Mouse (Mus musculus): ENCODE measurements around the gene Vgll4. TPM values are rescaled to one million over a fixed set of nuclear protein-coding genes. Genes with fewer than 3 reads are reported as not detected.

The Vgll4 gene
- total RNA-seq, 2 experiments from 2014 or later: 16.7 to 25.6 TPM

- Histone ChIP-seq H3K4me3 (no peak overlapping the region), H3K27ac (no peak overlapping the region)
- intact Hi-C loops (cut with DNase I): no loop called here
- TF ChIP-seq CTCF (IDR thresholded peaks at IDR 0.05): no peak
- no peak for DNase-seq
Observed at GRCm38 (mm10) chr6:114905253-114906028, 64.4 kb downstream of the Vgll4 start.

- no peak overlapping the region for H3K27ac ChIP-seq
- no peak for TF ChIP-seq CTCF (IDR thresholded peaks at IDR 0.05)
- intact Hi-C loops (cut with DNase I): no loop called here
- no peak overlapping the region for H3K4me3 ChIP-seq
- DNase-seq: no peak
Observed at GRCm38 (mm10) chr6:114904818-114905217, 65.0 kb downstream of the Vgll4 start.

GRCm38 (mm10) chr6:114904233-114904632 is 65.6 kb downstream of the Vgll4 start:
- Histone ChIP-seq H3K4me3 (no peak overlapping the region), H3K27ac (0 out of 2 replicates have a peak overlapping the region, but pooled peaks have one; percentile 2)
- intact Hi-C loops (cut with DNase I): no loop called here
- TF ChIP-seq CTCF (IDR thresholded peaks at IDR 0.05): no peak
- no peak for DNase-seq

- DNase-seq: no peak
- peak overlapping the region; percentile 31 for H3K4me3 ChIP-seq
- TF ChIP-seq CTCF (IDR thresholded peaks at IDR 0.05): no peak
- H3K27ac ChIP-seq: peak overlapping the region; percentile 70
- intact Hi-C loops (cut with DNase I): no loop called here
Observed at GRCm38 (mm10) chr6:114901921-114902320, 67.9 kb downstream of the Vgll4 start.

GRCm38 (mm10) chr6:114901321-114901824 is 68.4 kb downstream of the Vgll4 start:
- H3K27ac ChIP-seq: peak overlapping the region; percentile 70

GRCm38 (mm10) chr6:114900194-114900593 is 69.6 kb downstream of the Vgll4 start:
- H3K4me3 ChIP-seq: peak overlapping the region; percentile 41
- no peak for DNase-seq
- TF ChIP-seq CTCF (IDR thresholded peaks at IDR 0.05): no peak
- peak overlapping the region; percentile 70 for H3K27ac ChIP-seq
- intact Hi-C loops (cut with DNase I): no loop called here

More at GRCm38 (mm10) chr6:114901321-114901824, 68.4 kb downstream of the Vgll4 start:
- peak overlapping the region; percentile 31 for H3K4me3 ChIP-seq
- DNase-seq: no peak
- intact Hi-C loops (cut with DNase I): no loop called here
- no peak for TF ChIP-seq CTCF (IDR thresholded peaks at IDR 0.05)

GRCm38 (mm10) chr6:114899652-114900051 is 70.1 kb downstream of the Vgll4 start:
- intact Hi-C loops (cut with DNase I): no loop called here
- no peak for DNase-seq
- TF ChIP-seq CTCF (IDR thresholded peaks at IDR 0.05): no peak
- Histone ChIP-seq H3K27ac (peak overlapping the region; percentile 70), H3K4me3 (peak overlapping the region; percentile 41)

GRCm38 (mm10) chr6:114898949-114899348 is 70.8 kb downstream of the Vgll4 start:
- intact Hi-C loops (cut with DNase I): no loop called here
- DNase-seq: no peak
- H3K27ac ChIP-seq: peak overlapping the region; percentile 70
- no peak overlapping the region for H3K4me3 ChIP-seq
- TF ChIP-seq CTCF (IDR thresholded peaks at IDR 0.05): no peak

GRCm38 (mm10) chr6:114896281-114896680 is 73.5 kb downstream of the Vgll4 start:
- DNase-seq: no peak
- Histone ChIP-seq H3K27ac (peak overlapping the region; percentile 58; the same call in 1 of the 2 replicates), H3K4me3 (no peak overlapping the region)
- TF ChIP-seq CTCF (IDR thresholded peaks at IDR 0.05): no peak
- intact Hi-C loops (cut with DNase I): no loop called here

GRCm38 (mm10) chr6:114895191-114895590 is 74.6 kb downstream of the Vgll4 start:
- TF ChIP-seq CTCF (IDR thresholded peaks at IDR 0.05): no peak
- intact Hi-C loops (cut with DNase I): no loop called here
- H3K4me3 ChIP-seq: no peak overlapping the region
- H3K27ac ChIP-seq: peak overlapping the region; percentile 88
- no peak for DNase-seq

- Histone ChIP-seq H3K27ac (peak overlapping the region; percentile 88), H3K4me3 (peak overlapping the region; percentile 58)
- TF ChIP-seq CTCF (IDR thresholded peaks at IDR 0.05): peak; percentile 50
- DNase-seq: no peak
- intact Hi-C loops (cut with DNase I): no loop called here
Observed at GRCm38 (mm10) chr6:114894548-114895106, 75.2 kb downstream of the Vgll4 start.

- peak; percentile 90 for DNase-seq
- Histone ChIP-seq H3K27ac (peak overlapping the region; percentile 88), H3K4me3 (peak overlapping the region; percentile 58)
- no peak for TF ChIP-seq CTCF (IDR thresholded peaks at IDR 0.05)
- intact Hi-C loops (cut with DNase I): loop anchor here (2.0 kb wide), 1 partner anchor 27 kb away; no protein-coding TSS in a partner anchor
Observed at GRCm38 (mm10) chr6:114893427-114894209, 76.2 kb downstream of the Vgll4 start.

Measured in gastrocnemius, adult 2 months (tissue).